Mouse (Mus musculus): ENCODE data around the gene Psmb8.

The Psmb8 gene

GRCm38 (mm10) chr17:34196941-34197894, at the start of gene Psmb8:
Psmb8 (plus strand) TSS chr17:34197721.
- DNase-seq (ENCODE audit: low spot score in 2 of 2), result peak; percentile 88 to 93

- DNase-seq (ENCODE audit: low spot score in 2 of 2), result peak; percentile 80 to 82
Measured at GRCm38 (mm10) chr17:34152923-34153322, 44.6 kb upstream of the Psmb8 start, which contains the start of gene H2-DMb1. H2-DMb1 (plus strand) TSS chr17:34153072.

GRCm38 (mm10) chr17:34155534-34155933, 42.0 kb upstream of the Psmb8 start:
- no peak for DNase-seq (ENCODE audit: low spot score in 2 of 2)

GRCm38 (mm10) chr17:34164202-34164895, 33.2 kb upstream of the Psmb8 start:
- peak; percentile 71 to 74 for DNase-seq (ENCODE audit: low spot score in 2 of 2)

GRCm38 (mm10) chr17:34165033-34165730, 32.3 kb upstream of the Psmb8 start:
- DNase-seq (ENCODE audit: low spot score in 2 of 2), result no peak

- DNase-seq (ENCODE audit: low spot score in 2 of 2), result peak; percentile 62 to 67
Measured at GRCm38 (mm10) chr17:34169279-34169678, 28.2 kb upstream of the Psmb8 start.

- no peak for DNase-seq (ENCODE audit: low spot score in 2 of 2)
Measured at GRCm38 (mm10) chr17:34170487-34170876, 27.0 kb upstream of the Psmb8 start.

- peak; percentile 90 to 92 for DNase-seq (ENCODE audit: low spot score in 2 of 2)
Measured at GRCm38 (mm10) chr17:34170877-34171498, 26.5 kb upstream of the Psmb8 start.

- DNase-seq (ENCODE audit: low spot score in 2 of 2), result no peak
Measured at GRCm38 (mm10) chr17:34172528-34172927, 25.0 kb upstream of the Psmb8 start.

- peak; percentile 63 to 69 for DNase-seq (ENCODE audit: low spot score in 2 of 2)
Measured at GRCm38 (mm10) chr17:34174075-34174474, 23.4 kb upstream of the Psmb8 start.

- no peak for DNase-seq (ENCODE audit: low spot score in 2 of 2)
Measured at GRCm38 (mm10) chr17:34177179-34177578, 20.3 kb upstream of the Psmb8 start.

GRCm38 (mm10) chr17:34179019-34179418, 18.5 kb upstream of the Psmb8 start:
- no peak for DNase-seq (ENCODE audit: low spot score in 2 of 2)

GRCm38 (mm10) chr17:34179913-34180859, 17.3 kb upstream of the Psmb8 start:
- peak in 1 of 2 experiments; percentile 40 for DNase-seq (ENCODE audit: low spot score in 2 of 2)

- no peak for DNase-seq (ENCODE audit: low spot score in 2 of 2)
Measured at GRCm38 (mm10) chr17:34183564-34184219, 13.8 kb upstream of the Psmb8 start.

GRCm38 (mm10) chr17:34185526-34185925, 12.0 kb upstream of the Psmb8 start:
- DNase-seq (ENCODE audit: low spot score in 2 of 2), result no peak

GRCm38 (mm10) chr17:34186885-34187260, 10.6 kb upstream of the Psmb8 start:
- no peak for DNase-seq (ENCODE audit: low spot score in 2 of 2)

- peak; percentile 98 to 99 for DNase-seq (ENCODE audit: low spot score in 2 of 2)
Measured at GRCm38 (mm10) chr17:34187261-34187916, 10.1 kb upstream of the Psmb8 start, which contains the start of the genes Tap1 and Psmb9. Tap1 (plus strand) TSS chr17:34187553. Psmb9 (minus strand) TSS chr17:34187764.

GRCm38 (mm10) chr17:34188010-34188409, 9.5 kb upstream of the Psmb8 start:
- peak; percentile 36 to 55 for DNase-seq (ENCODE audit: low spot score in 2 of 2)

- DNase-seq (ENCODE audit: low spot score in 2 of 2), result no peak
Measured at GRCm38 (mm10) chr17:34188986-34189385, 8.5 kb upstream of the Psmb8 start.

Data from spleen, postnatal 36 days (tissue).